Mouse (Mus musculus) testis, postnatal 14 days (tissue): ENCODE results near the gene Acoxl.
A peak's percentile ranks its signal among the peaks of the same experiment; 100 is the strongest.

Experiments
- DNase-seq: peaks from one replicate; pipeline ENCODE4 v3.0.0; 2021; ENCODE audit warnings: low spot score

Acoxl gene

DNA sequence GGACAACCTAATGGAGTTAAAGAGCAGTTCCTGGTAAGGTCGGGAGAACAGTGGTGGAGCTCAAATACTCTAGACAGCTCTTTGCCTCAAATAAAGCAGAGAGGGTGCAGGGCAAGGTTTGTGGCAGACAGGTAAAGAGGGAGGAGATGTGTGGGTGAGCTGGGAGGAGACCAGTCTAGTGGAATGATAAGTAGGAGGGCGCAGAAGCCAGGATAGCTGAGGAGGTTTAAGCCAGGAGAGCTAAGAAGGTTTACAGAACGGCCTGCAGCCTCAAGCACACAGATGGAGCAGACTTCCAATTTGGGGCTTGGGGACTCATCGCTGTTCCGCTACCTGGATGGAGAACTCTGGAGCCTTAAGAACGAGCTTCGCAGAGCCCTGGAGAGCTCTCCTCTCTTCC is at the start of gene Acoxl:
Gene Acoxl, plus strand, starts transcription at position 301 of the 400 bp plus-strand sequence.
- DNase-seq = no peak

DNA sequence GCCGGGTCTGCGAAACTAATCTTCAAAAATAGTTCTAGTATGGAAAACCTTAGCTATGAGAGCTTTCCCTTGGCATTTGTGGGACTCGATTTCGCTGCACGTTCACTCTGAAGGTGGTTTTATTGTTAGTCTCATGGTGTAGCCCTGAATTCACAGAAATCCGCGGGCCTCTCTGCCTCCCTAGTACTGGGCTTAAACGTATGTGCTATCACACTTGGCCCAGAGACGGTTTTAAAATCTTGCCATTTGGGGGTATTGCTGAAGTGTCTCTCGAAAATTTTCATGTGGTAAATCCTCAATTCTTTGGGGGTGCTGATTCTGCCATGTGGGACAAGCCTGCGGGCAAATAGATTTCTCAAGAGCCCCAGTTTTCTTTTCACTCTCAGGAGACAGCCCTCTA is 49.5 kb upstream of the Acoxl start:
- no peak for DNase-seq

DNA sequence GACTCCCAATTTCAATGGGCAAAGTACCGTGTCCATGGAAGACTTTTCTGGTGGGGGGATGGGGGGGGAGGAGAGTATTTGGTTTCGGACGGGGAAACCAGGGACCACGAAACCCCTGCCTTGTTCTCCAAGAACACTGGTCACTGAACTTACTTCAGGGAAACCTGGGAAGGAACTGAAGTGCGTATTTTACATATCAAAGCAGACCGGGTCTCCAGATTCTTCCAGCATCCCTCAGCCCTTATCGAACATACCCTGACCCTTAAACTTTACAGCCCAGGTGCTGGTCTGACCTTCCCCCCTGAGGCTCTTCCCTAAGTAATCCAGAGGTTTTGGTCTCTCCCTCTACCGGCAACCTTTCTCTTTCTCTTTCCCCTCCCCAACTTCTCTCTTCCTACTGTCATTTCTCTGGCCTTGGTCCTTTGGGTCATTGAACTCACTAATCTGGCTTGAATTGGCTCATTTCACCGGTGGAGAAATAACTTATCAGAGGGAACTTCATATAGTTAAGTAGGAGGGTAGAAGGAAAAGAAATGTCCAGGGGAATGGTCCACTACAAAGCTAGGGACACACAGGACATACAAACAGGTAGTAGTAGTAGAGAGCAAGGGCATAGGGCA is 48.9 kb upstream of the Acoxl start:
- DNase-seq = no peak

DNA sequence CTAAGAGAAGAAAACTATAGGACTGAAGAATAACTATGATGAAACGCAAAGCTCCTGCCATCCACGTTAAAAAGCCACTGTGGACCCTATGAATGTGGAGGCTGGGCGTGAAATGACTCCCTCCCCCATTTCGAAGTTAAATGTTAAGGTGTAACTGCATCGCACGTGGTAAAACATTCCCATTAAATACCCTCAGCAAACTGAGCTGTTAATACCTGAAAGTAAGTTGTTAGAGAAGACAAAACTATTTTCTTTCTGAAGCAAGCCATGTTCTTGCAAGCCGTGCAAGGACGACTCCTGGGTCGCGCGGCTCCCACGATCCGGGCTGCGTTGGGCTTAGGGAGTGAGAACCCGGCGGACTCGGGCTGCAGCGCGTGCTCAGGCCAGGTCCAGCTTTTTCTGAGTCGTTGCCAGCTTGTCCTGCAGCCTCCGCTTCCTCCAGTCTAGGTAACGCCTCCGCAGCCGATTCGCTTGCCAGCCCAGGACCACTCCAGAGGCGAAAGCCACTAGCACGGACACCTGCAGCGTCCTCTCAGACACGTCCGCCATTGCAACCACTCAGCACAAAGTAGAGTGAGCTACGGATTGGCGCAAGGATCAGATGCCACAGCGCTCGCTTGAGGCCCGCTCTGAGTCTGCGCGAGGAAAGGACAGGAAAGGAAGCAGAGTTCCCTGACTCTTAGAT is 46.6 kb upstream of the Acoxl start, which contains the start of gene Mtln:
Gene Mtln, minus strand, starts transcription at position 570 of the 685 bp plus-strand sequence.
- peak; percentile 89 for DNase-seq

DNA sequence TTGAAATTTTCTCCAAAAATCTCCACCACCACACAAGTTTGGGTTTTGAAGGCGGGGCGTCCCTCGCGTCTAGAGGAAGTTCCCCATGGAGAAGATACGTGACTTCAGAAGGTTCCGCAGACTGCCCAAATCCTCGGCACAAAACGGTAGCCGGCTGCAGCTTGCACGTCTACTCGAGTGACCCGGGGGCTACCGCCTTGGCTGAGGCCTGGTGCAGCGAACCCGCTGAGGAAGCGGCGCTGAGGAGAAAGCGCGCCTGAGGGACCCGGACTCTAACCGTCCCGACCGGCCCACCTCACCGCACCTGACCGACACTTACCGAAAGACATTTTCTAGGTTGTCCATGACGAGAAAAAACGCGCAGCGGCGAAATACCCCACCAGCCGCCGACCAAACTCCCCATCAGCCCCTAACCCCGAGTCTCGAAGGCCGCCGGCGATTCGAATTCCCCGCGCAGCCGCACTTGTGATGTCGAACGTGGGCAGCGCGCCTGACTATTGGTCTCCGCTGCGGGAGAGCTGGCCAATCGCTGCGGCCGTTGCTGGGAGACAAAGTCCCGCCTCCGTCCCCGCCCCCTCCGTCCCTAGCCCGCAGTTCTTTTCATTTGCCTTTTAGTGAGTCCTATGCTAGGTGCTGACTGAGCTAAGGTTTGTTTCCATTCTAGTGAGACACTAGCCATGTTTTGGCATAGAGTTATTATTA is 7.1 kb upstream of the Acoxl start, which contains the start of gene Bub1:
Gene Bub1, minus strand, starts transcription at position 465 of the 702 bp plus-strand sequence.
- DNase-seq = peak; percentile 97

DNA sequence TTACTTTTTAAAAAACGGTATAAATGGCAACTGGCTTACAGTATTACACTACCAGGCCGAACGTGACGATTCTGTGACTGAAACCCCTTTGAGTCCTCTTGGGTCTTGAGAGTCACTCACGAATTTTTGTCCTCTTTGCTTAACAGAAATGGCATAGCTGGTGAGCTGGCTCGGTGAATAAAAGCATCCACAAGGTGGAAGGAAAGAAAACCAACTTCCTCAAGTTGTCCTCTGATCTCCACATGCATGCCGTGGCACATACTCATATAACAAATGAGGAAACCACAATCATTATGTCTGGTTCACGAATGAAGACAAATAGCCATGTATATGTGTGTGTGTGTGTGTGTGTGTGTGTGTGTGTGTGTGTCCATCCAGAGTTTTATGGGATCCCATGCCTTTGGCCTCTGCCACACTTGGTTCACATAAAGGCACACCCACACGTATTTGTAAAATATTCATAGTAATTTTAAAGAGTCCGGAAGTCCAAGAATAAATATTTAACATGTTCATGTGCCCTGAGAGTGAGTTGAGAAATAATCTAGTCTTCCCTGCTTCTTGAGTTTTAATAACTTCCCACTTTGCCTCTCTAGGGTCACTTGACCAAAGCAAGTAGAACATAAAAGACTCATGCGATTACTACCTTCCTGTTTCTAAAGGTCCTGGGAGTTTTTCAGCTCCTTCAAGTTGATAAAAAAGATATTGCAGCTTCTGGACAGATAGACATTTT is 6.4 kb upstream of the Acoxl start:
- no peak for DNase-seq

DNA sequence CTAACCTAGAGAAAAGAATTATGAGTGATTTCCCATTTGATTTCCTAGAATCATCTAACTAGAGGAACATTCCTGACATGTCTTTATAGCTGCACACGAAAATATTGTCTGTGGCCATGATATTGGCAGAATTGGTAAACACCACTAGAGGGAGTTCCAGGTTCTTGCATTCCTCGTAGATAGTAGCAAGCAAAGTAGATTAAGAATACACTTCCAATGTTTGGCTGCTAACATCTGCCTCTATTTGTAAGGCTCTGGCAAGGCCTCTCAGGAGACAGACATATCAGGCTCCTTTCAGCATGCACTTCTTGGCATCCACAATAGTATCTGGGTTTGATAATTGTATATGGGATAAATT is 5.9 kb upstream of the Acoxl start:
- no peak for DNase-seq

DNA sequence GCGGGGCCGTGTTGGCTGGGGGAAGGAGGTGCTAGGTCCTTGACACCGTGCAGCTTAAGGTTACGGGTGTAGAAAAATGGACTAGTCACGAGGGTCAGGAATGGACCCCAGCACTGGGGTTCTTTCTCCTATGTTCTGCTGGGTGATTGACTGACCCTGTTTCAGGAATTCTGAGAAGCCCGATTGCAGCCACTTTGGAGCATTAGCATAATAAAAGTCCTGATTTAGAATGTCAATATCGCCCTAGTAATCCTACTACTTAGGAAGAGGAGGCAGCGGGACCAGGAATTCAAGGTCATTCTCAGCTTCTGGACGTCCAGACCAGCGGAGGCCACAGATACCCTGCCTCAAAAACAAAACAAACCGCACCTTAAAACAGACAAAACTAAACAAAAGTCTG is 749 bp downstream of the Acoxl start:
- no peak for DNase-seq

DNA sequence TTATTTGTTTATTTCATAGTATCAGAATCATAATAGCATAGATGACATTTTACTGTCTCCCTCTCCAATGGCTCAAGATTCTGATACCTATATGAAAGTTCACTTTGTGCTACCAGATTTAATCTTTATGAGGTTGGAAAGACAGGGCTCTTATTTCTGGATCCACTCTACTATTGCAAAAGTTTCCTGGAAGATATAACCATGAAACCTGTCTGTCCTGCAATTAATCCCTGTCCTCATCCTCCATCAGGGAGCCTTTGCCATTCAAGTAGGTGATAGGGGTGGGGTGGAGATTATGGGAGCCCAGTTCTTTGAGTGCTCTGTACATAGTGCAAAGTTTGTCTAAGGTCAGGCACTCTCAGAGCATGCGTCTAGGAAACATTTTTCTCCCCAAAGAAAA is 2.7 kb downstream of the Acoxl start:
- DNase-seq = no peak

DNA sequence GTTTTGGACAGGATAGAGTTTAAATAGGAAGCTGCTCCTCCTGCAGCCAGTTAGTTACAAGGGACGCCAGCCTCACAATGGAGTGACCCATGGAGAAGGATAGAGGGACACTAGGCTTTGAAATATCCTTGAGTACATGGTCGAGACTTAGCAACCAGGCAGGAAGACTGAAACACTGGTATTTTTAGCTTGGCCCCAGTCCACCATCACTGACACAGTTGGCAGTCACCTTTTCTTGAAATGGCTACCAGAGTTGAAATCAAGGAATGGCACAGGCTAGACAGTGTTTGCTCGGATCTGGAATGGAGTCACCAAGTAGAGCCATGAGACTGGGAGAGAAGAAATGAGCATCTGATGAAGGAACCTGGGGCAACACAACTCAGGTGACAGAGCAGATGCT is 3.7 kb downstream of the Acoxl start:
- no peak for DNase-seq

DNA sequence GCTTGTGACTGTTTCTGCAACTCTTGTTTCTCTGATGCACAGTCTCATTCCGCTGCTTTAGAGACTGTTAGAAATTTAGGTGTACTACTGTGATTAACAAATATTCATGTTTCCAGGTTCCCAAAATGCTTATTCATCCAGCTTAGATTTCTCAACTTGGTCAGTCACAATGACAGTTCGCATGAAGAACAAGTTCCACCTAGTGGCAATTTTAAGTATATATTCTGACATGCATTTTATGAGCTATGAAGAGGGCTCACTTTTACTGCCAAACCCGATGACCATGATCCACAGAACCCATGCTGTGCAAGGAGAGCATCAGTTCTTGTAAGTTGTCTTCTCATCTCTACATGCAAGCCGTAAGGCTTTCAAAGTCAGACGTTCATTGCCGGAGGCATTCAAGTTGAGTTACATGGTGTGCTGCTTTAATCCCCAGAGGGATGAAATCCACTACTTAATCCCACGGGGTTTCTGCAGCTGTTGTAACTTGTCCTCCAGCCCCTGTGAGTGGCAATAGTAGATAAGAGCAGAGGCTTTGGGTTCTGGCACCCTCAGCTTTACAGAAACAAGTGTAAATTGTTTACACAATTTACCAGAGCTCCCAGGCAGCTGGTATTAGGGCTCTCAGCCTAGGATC is 6.8 kb downstream of the Acoxl start:
- no peak for DNase-seq

DNA sequence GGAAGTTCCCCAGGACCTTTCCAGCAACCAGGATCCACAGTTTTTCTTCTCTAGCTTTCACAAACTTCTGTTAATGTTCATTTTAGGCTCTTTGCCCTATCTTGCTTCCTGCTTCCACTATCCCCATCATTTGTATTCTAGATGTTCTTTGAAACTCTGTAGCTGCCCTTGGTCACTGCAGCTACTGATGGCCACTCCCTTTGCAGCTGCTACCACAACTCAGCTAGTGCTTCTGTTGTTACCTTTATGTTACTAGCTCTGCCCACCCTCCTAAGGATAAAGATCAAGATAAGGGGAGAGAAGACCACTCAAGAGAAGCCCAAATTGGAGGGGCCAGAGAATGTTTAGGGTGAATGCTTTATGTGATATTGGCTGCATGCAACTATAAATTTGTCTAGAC is 7.3 kb downstream of the Acoxl start:
- DNase-seq = no peak

DNA sequence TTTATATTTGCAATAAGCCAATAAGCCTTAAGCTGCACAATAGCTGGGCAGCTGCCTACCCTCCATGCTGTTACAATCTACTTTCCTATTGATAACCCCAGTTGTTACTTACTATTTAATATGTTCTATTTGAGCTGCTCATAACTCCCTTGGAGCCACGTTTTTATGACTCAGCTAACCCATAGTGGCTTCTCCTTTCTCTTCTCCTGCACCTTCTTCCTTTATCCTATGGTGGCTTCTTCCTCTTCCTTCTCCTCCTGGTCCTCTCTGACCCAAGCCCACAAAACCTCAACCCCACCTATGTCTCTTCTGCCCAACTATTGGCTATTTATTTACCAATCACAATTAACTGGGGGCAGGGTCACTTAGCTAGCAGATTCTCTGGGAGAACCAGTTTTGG is 7.9 kb downstream of the Acoxl start:
- no peak for DNase-seq

DNA sequence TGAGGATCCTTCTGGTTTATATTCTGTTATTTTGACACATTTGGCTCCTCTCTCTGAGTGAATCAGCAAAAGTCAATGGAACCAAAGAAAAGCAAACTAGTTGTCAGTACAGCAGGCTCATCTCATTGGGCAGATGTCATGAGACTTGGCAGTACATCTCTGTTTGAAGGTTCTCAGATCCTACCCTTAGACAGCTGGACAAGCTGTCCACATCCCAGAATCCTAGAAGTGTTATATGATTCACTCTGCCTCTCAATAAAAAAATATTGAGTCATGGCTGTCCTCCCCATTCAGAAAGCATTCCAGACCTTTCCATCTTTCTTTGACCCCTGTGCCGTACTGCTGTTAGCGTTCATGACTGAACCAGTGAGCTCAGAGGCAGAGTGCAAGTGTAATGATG is 11.7 kb downstream of the Acoxl start:
- DNase-seq = no peak

DNA sequence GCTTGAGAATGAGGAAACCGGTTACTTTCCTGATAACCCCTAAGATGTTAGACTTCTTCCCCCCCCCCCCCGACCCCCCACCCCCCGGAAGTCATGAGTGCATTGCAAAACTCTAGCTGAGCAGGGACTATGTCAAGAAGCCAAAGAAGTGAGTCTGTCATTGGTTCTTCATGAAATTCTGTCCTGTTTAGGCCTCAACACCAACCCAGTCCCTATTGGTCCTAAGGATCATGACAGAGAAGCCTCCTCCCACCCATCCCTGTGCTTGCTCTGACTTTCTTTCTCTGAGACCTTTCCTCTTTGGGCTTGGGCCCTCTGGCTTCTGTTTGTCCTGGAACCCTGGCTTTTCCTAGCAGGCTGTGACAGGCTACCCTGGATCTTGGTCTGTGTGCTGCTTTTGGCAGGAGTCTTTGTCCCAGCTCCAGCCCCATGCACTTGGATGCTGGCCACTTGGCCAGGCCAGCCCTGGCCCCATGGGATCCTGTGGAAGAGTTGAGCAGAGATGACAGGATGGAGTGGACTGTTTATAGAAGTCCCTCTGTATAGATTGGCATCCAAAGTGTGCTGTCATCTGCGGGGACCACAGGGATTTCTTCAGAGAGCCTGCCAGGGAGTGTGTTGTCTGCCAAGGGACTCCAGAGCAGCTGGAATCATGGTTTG is 15.8 kb downstream of the Acoxl start:
- peak; percentile 23 for DNase-seq

DNA sequence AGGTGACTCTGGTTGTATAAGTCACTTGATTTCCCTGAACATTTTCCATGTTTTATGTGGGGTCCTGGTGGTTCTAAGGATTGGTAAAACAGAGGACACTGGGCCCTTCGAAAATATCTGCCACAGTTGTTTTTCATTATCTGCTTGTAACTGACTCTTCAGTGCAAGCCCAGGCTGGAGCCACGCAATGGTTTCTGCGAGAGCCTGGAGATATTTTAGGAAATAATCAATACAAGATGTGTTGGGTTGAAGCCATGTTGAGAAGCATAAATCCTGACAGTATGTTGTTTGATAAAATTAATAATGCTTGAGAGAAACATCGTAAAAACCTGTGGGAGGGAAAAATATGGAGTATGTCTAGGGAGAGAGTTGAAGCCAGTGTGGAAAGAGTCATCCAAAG is 25.7 kb downstream of the Acoxl start:
- DNase-seq = no peak

DNA sequence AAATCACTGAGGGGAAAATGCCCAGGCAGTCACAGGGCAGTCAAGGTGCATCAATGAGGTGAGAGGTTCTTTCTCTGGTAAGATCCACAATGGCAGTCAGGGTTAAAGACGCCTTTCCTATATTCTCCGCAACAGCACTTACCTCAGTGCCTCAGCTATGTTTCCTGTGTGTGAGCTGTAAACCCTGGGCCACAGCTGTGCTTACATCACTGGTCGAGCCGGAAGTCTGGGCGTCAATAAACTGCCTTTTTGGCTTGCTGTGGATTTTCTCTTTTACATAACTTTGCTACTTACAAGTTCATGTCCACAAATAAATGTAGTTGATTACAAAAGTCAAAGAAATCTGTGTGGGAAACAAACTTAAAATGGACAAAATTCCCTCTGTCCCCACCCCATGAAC is 42.4 kb downstream of the Acoxl start:
- no peak for DNase-seq

DNA sequence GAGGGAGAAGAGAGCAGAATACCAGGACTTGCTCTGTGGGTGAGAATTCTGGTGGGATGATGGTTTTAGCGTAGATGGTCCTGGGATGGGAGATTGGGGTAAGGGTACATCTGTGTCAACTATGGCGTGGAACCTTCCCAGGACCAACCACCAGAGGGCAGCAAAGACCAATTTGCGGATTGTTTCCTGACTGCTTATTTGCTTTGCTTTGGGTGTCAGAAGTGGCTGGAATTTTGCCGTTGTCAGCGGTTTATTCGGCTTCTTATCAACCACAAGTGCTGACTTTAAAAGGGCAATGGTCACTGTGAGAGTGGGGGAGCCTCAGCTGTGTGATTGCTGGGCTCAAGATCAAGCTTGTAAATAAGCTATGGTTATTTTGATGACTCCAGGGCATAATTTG is 50.8 kb downstream of the Acoxl start:
- peak; percentile 60 for DNase-seq

DNA sequence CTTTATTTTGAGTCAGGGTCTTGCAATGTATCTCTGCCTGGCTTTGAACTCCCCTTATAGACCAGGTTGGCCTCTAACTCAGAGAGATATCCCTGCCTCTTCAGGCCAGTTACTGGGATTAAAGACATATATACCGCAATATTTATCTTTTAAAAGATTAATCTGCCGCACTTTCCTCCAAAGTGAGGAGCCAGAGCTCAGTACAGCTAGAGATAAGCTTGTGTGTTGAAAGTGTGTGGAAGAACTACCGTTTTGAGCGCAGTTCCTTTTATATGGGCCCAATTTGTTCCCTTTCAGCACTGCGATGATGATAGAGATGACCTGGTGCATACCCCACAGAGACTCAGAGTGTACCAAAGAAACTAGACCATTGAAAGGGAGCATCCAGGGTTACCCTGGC is 51.3 kb downstream of the Acoxl start:
- no peak for DNase-seq

DNA sequence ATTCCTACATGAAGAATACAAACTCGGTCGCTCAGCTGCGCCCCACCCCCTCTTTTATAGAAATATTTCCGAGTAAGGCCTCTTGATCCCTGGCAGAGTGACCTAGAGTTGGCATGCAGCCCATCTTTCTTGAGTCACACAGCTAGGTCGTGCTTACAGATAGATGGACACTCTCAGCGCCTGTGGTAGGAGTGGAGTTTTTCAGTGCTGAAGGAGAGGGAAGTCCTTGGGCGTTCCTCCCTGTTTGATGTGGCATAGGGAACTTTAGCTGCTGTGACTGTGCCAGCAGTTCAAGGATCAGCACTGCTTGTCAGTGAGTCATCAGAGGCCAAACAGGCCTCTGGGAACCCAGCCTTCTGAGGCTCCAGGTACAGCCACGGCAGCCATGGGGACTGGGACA is 51.9 kb downstream of the Acoxl start:
- peak; percentile 16 for DNase-seq

DNA sequence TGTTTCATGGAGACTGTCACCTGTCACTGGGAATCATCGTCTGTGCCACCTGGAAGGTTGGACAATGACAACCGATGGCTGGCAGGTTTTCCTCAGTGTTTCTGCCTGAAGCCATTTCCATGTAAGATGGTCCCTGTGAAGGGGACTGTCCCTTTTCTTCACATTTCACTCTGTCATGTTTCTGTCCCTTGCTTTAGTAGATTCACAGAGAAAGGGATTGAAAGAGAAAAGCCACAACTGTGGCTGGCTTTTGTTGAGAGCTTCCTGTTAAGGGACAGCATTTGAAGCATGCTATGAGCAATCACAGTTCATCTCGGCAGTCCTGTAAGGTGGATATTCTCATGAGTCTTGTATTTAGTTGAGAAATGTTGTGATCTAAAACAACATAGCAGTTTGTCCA is 52.4 kb downstream of the Acoxl start:
- no peak for DNase-seq

DNA sequence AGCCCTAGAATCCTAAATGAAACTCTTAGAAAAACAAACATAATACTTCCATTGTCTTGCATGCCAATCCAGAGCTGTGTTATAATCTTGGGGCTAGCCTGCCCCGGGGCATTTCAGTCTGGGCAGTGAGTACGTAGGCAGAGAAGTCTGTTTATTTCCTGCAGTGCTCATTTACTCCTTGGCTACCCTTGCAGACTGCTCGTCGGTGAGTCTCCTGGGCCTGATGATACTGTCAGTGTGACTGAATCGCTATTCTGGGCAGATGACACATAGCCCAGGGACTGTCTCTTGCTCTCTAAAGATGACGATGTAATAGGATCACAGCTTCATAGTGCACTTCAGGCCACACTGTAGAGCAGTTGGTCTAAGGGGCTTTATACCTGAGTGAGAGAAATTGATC is 56.2 kb downstream of the Acoxl start:
- no peak for DNase-seq
